Mouse (Mus musculus) midbrain, embryonic 12.5 days (tissue): Measurements from ENCODE around the gene Jmjd6. TPM values are rescaled to one million over a fixed set of nuclear protein-coding genes. Genes with fewer than 3 reads are reported as not detected.

Experiments
- ATAC-seq: fragments of 200-750 bp; cut with Nextera tagmentation; 2 replicates; pipeline ENCODE4 v1.8.0; 2017; ENCODE audit warnings: low read depth, moderate TSS enrichment, moderate library complexity; ENCODE audit not compliant: low FRiP score
- H3K27ac ChIP-seq: fragments of 300-500 bp; sonication (generic); replicated peaks from 2 replicates; pipeline ENCODE4 v1.5.1; 2016; ENCODE audit warnings: mild to moderate bottlenecking
- H3K27me3 ChIP-seq: fragments of 300-500 bp; sonication (generic); 2 replicates; pipeline ENCODE4 v1.6.1; 2016; ENCODE audit warnings: mild to moderate bottlenecking
- H3K36me3 ChIP-seq: fragments of 300-500 bp; sonication (generic); 2 replicates; pipeline ENCODE4 v1.6.1; 2016
- H3K4me1 ChIP-seq: fragments of 300-500 bp; sonication (generic); 2 replicates; pipeline ENCODE4 v1.6.1; 2016
- H3K4me2 ChIP-seq: fragments of 300-500 bp; sonication (generic); replicated peaks from 2 replicates; pipeline ENCODE4 v1.6.1; 2016; ENCODE audit warnings: mild to moderate bottlenecking, moderate library complexity
- H3K4me3 ChIP-seq: fragments of 300-500 bp; sonication (generic); 2 replicates; pipeline ENCODE4 v1.5.1; 2016; ENCODE audit warnings: mild to moderate bottlenecking
- H3K9ac ChIP-seq: fragments of 300-500 bp; sonication (generic); replicated peaks from 2 replicates; pipeline ENCODE4 v1.6.1; 2016; ENCODE audit warnings: mild to moderate bottlenecking, moderate library complexity
- H3K9me3 ChIP-seq: fragments of 300-500 bp; sonication (generic); 2 replicates; pipeline ENCODE4 v1.6.1; 2016; ENCODE audit warnings: mild to moderate bottlenecking
- WGBS: fragments of 180-500 bp; shearing (Covaris S2); methylation state at CpG from one replicate; pipeline ENCODE4 v1.1.7; 2016; 5-methylcytosine and 5-hydroxymethylcytosine counted together
- polyA plus RNA-seq: library from polyadenylated mRNA; unstranded; fragments of >200 nt; fragmentation: Nextera tagmentation; extraction: Ambion mirVana; gene quantifications from 2 replicates; pipeline ENCODE4 v1.2.1, GENCODE M21; 2016

Gene Jmjd6
- polyA plus RNA-seq, result 92.8 and 95.2 TPM in 2 replicates

DNA sequence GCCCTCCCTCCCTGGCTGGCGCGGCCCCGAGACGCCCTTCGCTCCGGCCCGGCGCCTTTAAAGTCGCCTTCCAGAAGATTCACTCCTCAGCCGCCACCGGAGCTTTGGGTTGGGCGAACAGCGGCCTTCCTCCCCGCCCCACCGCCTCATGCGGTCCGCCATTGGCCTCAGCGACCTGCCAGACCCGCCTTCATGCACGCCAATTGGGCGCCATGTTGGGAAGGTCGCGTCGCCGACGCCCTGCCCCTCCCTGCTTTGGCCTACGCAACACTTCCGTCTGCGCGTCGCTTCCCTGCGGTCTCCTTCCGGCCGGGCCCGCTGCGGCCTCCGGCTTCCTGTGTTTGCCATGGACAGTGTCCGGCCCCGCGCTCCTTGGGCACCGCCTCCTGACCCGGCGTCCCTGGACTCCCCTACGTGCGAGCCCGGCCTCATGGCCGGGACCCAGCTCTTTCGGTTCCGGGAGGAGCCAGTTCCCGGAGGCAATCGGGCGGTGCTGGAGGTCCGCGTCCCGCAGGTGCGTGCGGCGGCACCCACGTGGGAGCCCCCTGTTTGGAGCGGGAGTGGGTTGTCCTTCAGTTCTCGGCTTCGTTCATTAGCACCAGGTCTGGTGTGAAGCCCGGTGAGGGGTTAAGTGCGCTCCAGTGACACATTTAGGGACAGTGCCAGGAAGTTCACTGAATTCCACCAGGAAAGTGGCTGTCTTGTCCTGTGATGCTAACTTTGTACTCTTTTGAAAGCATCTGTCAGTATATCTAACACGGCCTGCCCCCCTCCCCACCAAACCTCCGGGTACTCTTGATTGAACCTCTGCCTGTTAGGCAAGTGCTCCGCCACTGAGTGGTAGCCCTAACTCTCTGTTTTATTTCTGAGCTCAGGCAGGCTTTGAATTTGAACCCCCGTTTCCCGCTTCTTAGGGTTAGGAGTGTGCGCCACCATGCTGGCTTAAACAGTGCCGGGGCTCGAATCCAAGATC lies at the start of gene Jmjd6, which contains the start of gene Mettl23:
Jmjd6 (minus strand) TSS at position 189 of the 973 bp plus-strand sequence.
Mettl23 (plus strand) TSS at position 18 of the 973 bp plus-strand sequence.
- Histone ChIP-seq H3K27ac (peak within 1 kb of the TSS; percentile 97), H3K4me3 (peak within 1 kb of the TSS; percentile 79), H3K4me2 (peak within 1 kb of the TSS; percentile 81), H3K9ac (peak within 1 kb of the TSS; percentile 80), H3K4me1 (peaks cover 45% of the 10 kb centered on the region), H3K27me3 (no peaks in the 10 kb centered on the region), H3K9me3 (no peaks in the 10 kb centered on the region), H3K36me3 (peaks cover 36% of the 10 kb centered on the region)
- ATAC-seq, result peak; percentile 95
- 1% methylated on average over 65 of the region's 72 CpGs for WGBS

GRCm38 (mm10) chr11:116887136-116887535 lies 43.9 kb upstream of the Jmjd6 start:
- Histone ChIP-seq H3K9ac (no peak overlapping the region), H3K4me1 (peaks cover 8% of the 10 kb centered on the region), H3K4me3 (no peak overlapping the region), H3K36me3 (no peaks in the 10 kb centered on the region), H3K27ac (no peak overlapping the region), H3K9me3 (no peaks in the 10 kb centered on the region), H3K4me2 (no peak overlapping the region), H3K27me3 (peaks cover 29% of the 10 kb centered on the region)
- ATAC-seq, result no peak
- WGBS, result 61% methylated on average over 5 of the region's 5 CpGs

DNA sequence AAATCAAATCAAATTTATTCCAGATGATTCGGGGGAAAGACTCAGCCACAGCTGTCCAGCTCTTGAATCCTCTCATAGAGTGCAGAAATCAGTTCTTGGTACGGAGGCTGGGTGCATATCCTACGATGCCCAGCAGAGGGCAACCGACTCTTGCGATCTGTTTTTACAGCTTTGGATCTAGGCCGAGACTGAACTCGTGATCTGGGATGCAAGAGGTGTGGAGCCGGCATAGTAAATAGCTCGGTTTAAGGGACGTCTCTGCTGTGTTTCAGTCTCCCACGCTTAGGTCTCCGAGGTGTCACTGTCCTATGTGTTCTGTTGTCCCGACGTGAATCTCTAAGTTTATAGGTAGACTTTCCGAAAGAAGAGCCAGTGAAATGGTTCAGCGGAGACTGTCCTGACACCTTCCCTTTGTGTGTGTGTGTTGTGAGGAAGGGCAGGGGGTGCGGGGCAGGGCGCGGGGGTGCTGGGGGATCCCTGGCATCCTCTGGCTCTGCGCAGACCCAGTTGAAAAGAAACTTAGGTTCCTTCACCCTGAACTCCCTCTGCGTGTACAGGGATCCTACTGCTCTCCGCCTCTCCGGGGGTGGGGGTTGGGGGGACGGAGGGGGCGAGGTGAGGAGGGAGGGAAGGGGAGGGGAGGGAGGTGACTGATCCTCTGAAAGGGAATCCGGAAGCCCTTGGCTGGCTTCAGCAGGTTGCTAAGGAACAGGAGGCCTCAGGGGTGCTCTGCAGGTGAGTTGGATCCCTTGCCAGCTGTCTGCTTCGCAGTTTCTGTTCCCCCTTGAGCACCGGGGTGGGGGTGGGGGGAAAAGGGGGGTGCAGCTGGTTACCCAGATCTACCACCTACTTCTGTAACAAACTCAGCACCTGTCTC lies 42.3 kb upstream of the Jmjd6 start:
- Histone ChIP-seq H3K9ac (peak overlapping the region; percentile 24; the same call in 1 of the 2 replicates), H3K36me3 (no peaks in the 10 kb centered on the region), H3K4me2 (peak overlapping the region; percentile 41), H3K4me1 (peaks cover 8% of the 10 kb centered on the region), H3K27ac (no peak overlapping the region), H3K4me3 (peak overlapping the region; percentile 19), H3K27me3 (peaks cover 29% of the 10 kb centered on the region), H3K9me3 (no peaks in the 10 kb centered on the region)
- ATAC-seq, result no peak
- 3% methylated on average over 27 of the region's 28 CpGs for WGBS

DNA sequence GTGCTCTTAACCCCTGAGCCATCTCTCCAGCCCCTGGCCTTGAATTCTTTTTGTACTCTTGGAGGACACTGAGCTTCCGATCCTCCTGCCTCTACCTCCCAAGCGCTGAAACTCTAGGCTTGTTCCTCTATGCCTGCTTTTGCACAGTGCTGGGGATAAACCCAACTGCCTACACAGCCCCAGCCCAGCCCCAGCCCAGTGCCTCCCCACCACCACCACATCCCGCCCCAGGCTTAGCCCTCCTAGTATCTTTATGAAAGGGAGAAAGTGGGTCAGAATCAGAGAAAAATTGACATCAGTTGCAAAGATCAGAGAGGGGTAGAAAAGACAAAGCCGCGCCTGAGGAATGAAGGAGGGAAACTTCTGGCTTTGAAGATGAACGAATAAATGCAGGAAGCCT lies 40.8 kb upstream of the Jmjd6 start:
- no peak overlapping the region for H3K4me2 ChIP-seq

DNA sequence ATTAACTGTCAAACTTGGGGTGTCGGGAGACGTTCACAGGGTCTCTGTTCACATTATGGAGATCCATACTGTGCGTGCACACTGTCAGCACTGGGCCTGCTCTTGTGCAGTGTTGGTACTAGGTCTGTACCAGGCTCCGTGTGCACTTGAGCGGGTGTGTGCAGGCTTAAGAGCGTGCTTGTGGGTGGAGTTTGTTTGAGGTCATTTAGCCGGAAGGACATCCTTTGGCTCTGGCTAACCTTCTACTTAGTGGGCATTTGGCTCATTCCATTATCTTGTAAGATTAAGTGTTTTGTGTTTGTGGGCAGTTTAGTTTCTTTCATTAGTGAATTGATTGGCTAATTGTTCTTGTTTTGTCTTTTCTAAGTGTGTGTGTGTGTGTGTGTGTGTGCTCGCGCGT lies 39.2 kb upstream of the Jmjd6 start:
- H3K27ac ChIP-seq, result no peak overlapping the region
- H3K4me2 ChIP-seq, result no peak overlapping the region
- H3K4me1 ChIP-seq, result peaks cover 8% of the 10 kb centered on the region
- H3K9me3 ChIP-seq, result no peaks in the 10 kb centered on the region
- H3K9ac ChIP-seq, result no peak overlapping the region
- peaks cover 23% of the 10 kb centered on the region for H3K27me3 ChIP-seq
- H3K36me3 ChIP-seq, result no peaks in the 10 kb centered on the region
- whole genome bisulfite sequencing, result 82% methylated on average over 10 of the region's 10 CpGs
- ATAC-seq, result no peak
- no peak overlapping the region for H3K4me3 ChIP-seq

More for the DNA sequence above, 40.8 kb upstream of the Jmjd6 start:
- 82% methylated on average over 6 of the region's 6 CpGs for WGBS
- ATAC-seq, result no peak
- Histone ChIP-seq H3K27ac (no peak overlapping the region), H3K27me3 (peaks cover 29% of the 10 kb centered on the region), H3K9me3 (no peaks in the 10 kb centered on the region), H3K4me3 (no peak overlapping the region), H3K36me3 (no peaks in the 10 kb centered on the region), H3K4me1 (peaks cover 8% of the 10 kb centered on the region), H3K9ac (no peak overlapping the region)

DNA sequence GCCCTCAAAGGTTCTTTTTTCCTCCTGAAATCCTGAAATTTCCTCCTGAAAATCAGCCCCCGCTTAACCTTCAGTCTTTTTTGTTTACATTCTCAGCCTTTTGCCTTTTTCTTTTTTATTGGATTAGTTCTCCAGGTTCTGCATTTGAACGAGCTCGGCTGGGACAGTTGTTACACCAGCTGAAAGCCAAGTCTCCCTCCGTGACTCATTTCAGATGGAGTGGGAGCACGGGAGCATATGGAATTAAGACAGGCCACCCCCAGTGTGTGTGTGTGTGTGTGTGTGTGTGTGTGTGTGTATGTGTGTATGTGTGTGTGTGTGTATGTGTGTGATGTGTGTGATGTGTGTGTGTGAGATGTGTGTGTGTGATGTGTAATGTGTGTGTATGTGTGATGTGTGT lies 38.2 kb upstream of the Jmjd6 start:
- no peaks in the 10 kb centered on the region for H3K9me3 ChIP-seq

DNA sequence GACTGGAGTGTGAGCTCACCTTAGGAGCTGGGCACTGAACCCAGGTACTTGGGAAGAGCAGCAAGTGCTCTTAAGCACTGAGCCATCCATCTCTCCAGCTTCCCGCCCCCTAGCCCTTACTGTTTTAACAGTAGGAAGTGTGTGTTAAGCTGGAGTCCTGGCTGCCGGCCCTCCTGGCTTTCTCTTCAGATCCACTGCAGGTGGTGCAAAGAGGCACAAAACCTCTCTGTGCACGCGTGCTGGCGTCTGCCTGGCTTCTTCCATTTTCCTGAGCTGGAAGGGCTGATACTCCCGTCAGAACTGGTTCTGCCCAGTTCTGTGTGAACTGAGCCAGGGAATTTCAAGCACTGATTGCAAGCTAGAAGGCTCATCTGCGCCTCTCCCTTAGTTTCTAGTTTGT lies 37.6 kb upstream of the Jmjd6 start:
- Histone ChIP-seq H3K4me3 (no peak overlapping the region), H3K9me3 (no peaks in the 10 kb centered on the region), H3K27me3 (peaks cover 12% of the 10 kb centered on the region; the same call in 1 of the 2 replicates), H3K4me1 (peaks cover 5% of the 10 kb centered on the region), H3K36me3 (no peaks in the 10 kb centered on the region), H3K4me2 (no peak overlapping the region), H3K27ac (no peak overlapping the region), H3K9ac (no peak overlapping the region)
- WGBS, result 62% methylated on average over 7 of the region's 7 CpGs
- no peak for ATAC-seq

More for the DNA sequence above, 38.2 kb upstream of the Jmjd6 start:
- Histone ChIP-seq H3K4me3 (no peak overlapping the region), H3K27ac (no peak overlapping the region), H3K27me3 (peaks cover 18% of the 10 kb centered on the region), H3K4me1 (peaks cover 8% of the 10 kb centered on the region), H3K9ac (no peak overlapping the region), H3K4me2 (no peak overlapping the region), H3K36me3 (no peaks in the 10 kb centered on the region)
- 64% methylated on average over 5 of the region's 5 CpGs for WGBS
- no peak for ATAC-seq

DNA sequence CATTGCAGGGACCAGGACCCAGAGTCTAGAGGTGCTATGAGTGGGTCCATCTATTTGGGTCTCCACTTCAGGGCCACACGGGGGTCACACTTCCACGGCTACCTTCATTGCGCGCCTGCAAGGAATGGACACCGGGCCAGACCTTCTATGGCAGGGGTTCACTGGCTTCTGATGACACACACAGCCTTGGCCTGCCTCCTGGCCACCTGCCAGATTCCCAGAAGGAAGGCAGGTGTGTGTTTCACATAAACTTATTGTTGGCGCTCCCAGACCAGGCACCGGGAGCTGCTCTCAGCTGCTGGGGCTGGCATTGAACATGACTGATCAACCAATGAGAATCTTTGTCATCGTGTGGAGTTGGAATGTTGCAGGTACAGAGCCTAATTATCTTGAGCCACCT lies 35.2 kb upstream of the Jmjd6 start:
- no peak for ATAC-seq
- WGBS, result 96% methylated on average over 8 of the region's 8 CpGs

GRCm38 (mm10) chr11:116873987-116874386 lies 30.7 kb upstream of the Jmjd6 start:
- H3K27ac ChIP-seq, result no peak overlapping the region
- WGBS, result 94% methylated on average over 20 of the region's 20 CpGs
- H3K4me3 ChIP-seq, result no peak overlapping the region
- no peaks in the 10 kb centered on the region for H3K9me3 ChIP-seq
- H3K9ac ChIP-seq, result no peak overlapping the region
- no peak for ATAC-seq
- peaks cover 49% of the 10 kb centered on the region for H3K36me3 ChIP-seq
- no peaks in the 10 kb centered on the region for H3K4me1 ChIP-seq
- no peak overlapping the region for H3K4me2 ChIP-seq
- no peaks in the 10 kb centered on the region for H3K27me3 ChIP-seq

More for the DNA sequence above, 35.2 kb upstream of the Jmjd6 start:
- H3K4me2 ChIP-seq, result no peak overlapping the region
- peaks cover 17% of the 10 kb centered on the region for H3K36me3 ChIP-seq
- H3K4me1 ChIP-seq, result no peaks in the 10 kb centered on the region
- H3K9ac ChIP-seq, result no peak overlapping the region
- no peaks in the 10 kb centered on the region for H3K27me3 ChIP-seq
- no peaks in the 10 kb centered on the region for H3K9me3 ChIP-seq
- no peak overlapping the region for H3K4me3 ChIP-seq
- H3K27ac ChIP-seq, result no peak overlapping the region

DNA sequence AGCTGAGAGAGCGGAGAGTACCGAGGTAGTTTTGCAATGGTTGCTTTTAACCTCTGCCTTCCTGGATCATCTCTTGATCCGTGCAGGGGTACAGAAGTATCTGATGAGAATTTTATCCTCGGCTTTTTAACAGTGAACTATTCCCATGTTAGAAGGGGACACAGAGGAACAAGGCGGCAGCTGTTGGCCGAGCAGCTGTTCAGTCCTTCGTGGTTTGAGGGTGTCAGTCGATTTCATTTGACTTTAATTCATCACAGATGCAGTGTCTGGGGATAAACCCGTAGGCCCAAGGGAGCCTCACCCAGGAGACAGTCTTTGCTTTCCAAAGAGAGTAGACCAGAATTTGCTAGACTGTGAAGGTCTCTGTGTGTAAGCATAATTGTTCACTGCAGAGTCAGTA lies 28.3 kb upstream of the Jmjd6 start:
- H3K9ac ChIP-seq, result no peak overlapping the region
- 92% methylated on average over 9 of the region's 9 CpGs for WGBS
- H3K27ac ChIP-seq, result no peak overlapping the region
- no peak for ATAC-seq
- no peak overlapping the region for H3K4me2 ChIP-seq
- peaks cover 61% of the 10 kb centered on the region for H3K36me3 ChIP-seq
- no peaks in the 10 kb centered on the region for H3K9me3 ChIP-seq
- no peak overlapping the region for H3K4me3 ChIP-seq
- no peaks in the 10 kb centered on the region for H3K4me1 ChIP-seq
- H3K27me3 ChIP-seq, result no peaks in the 10 kb centered on the region

DNA sequence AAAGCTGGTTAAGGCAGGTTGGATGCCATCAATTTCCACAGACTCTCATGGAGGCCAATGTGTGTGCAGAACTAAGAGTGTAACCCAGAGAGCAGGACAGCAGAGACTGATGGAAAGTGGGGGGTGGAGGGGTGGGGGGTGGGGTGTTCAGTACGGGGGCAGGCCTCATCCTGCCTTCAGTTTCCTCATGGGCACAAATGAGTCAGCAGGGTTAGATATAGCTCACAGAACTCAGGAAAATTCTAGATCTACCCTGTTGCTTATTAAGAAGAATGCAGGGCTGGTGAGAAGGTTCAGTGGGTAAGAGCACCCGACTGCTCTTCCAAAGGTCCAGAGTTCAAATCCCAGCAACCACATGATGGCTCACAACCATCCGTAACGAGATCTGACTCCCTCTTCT lies 26.4 kb upstream of the Jmjd6 start:
- Histone ChIP-seq H3K27me3 (no peaks in the 10 kb centered on the region), H3K4me2 (no peak overlapping the region), H3K27ac (no peak overlapping the region), H3K4me1 (no peaks in the 10 kb centered on the region), H3K9me3 (no peaks in the 10 kb centered on the region), H3K9ac (no peak overlapping the region), H3K36me3 (peaks cover 70% of the 10 kb centered on the region), H3K4me3 (no peak overlapping the region)
- ATAC-seq, result no peak
- 86% methylated on average over 4 of the region's 4 CpGs for WGBS

DNA sequence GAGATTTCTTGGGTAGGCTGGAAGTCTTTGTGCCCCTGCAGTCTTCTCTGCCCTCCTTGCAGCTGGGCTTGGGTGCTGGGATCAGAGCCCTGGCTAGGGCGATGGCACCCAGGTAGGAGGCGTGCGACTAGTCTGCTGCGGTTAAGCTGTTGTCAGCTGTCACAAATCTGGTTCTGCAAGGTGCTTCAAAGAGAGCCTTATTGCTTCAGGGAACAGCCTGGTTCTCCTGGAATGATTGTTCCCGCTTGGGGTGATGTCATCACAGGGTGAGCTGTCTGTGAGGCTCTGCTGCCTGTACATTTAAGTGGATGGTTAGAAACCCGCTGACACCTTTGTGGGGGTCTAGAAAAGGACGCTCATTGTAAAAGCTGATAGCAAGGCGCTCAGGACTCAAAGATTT lies 26.0 kb upstream of the Jmjd6 start:
- 91% methylated on average over 8 of the region's 8 CpGs for WGBS
- H3K9ac ChIP-seq, result no peak overlapping the region
- H3K27ac ChIP-seq, result no peak overlapping the region
- no peak overlapping the region for H3K4me2 ChIP-seq
- no peak for ATAC-seq
- peaks cover 70% of the 10 kb centered on the region for H3K36me3 ChIP-seq
- H3K27me3 ChIP-seq, result no peaks in the 10 kb centered on the region
- H3K4me3 ChIP-seq, result no peak overlapping the region
- no peaks in the 10 kb centered on the region for H3K4me1 ChIP-seq
- H3K9me3 ChIP-seq, result no peaks in the 10 kb centered on the region
